Mouse (Mus musculus) forebrain, postnatal 0 days (tissue): ENCODE measurements at regions not wholly inside any gene's neighbourhood (a gene's known extent, or its start where the extent isn't known, plus 50 kb on each side); places are given as distances from the start of the nearest gene placed in this dataset.
A peak's percentile ranks its signal among the peaks of the same experiment; 100 is the strongest.
"Not testable (repeated sequence)": the region's sequence is repeated elsewhere in the genome, so short reads cannot be mapped to it uniquely, and the experiment has no call there.

ENCODE experiments used
- ATAC-seq: fragments of 200-750 bp; cut with Nextera tagmentation; 2 replicates; pipeline ENCODE4 v1.8.0; 2017; ENCODE audit warnings: mild to moderate bottlenecking, moderate library complexity
- DNase-seq: peaks from one replicate; pipeline ENCODE4 v3.0.0-alpha.2; 2015
- H3K27ac ChIP-seq: fragments of 300-500 bp; sonication (generic); 2 replicates; pipeline ENCODE4 v1.5.1; 2014; ENCODE audit warnings: low read depth, mild to moderate bottlenecking, antibody characterized with exemption, low read length, moderate library complexity, mixed read lengths
- H3K27me3 ChIP-seq: fragments of 300-500 bp; sonication (generic); 2 replicates; pipeline ENCODE4 v1.6.1; 2014; ENCODE audit warnings: mild to moderate bottlenecking, low read length, mixed read lengths; ENCODE audit not compliant: insufficient read depth
- H3K36me3 ChIP-seq: fragments of 300-500 bp; sonication (generic); 2 replicates; pipeline ENCODE4 v1.6.1; 2014; ENCODE audit warnings: mild to moderate bottlenecking, moderate library complexity; ENCODE audit not compliant: insufficient read depth
- H3K4me1 ChIP-seq: fragments of 300-500 bp; sonication (generic); 2 replicates; pipeline ENCODE4 v1.6.1; 2014; ENCODE audit warnings: antibody characterized with exemption; ENCODE audit not compliant: insufficient read depth
- H3K4me2 ChIP-seq: fragments of 300-500 bp; sonication (generic); 2 replicates; pipeline ENCODE4 v1.6.1; 2014; ENCODE audit warnings: low read depth, mild to moderate bottlenecking, moderate library complexity
- H3K4me3 ChIP-seq: fragments of 300-500 bp; sonication (generic); 2 replicates; pipeline ENCODE4 v1.5.1; 2014; ENCODE audit warnings: low read depth, low read length, mixed read lengths
- H3K9ac ChIP-seq: fragments of 300-500 bp; sonication (generic); 2 replicates; pipeline ENCODE4 v1.6.1; 2014; ENCODE audit warnings: mild to moderate bottlenecking
- H3K9me3 ChIP-seq: fragments of 300-500 bp; sonication (generic); 2 replicates; pipeline ENCODE4 v1.6.1; 2016; ENCODE audit warnings: low read length
- WGBS: fragments of 180-500 bp; shearing (Covaris S2); extraction: QIAGEN DNeasy Blood & Tissue Kit; methylation state at CpG from one replicate; pipeline ENCODE4 v1.1.7; 2014; 5-methylcytosine and 5-hydroxymethylcytosine counted together

GRCm38 (mm10) chr12:23325756-23326155 lies 454.3 kb downstream of the Gm10330 start:
- not testable (repeated sequence) for H3K9me3 ChIP-seq, H3K36me3 ChIP-seq, H3K4me1 ChIP-seq, ATAC-seq, H3K4me3 ChIP-seq, H3K9ac ChIP-seq, H3K4me2 ChIP-seq, H3K27ac ChIP-seq, DNase-seq, H3K27me3 ChIP-seq
- WGBS: 43% methylated on average over 2 of the region's 2 CpGs

DNA sequence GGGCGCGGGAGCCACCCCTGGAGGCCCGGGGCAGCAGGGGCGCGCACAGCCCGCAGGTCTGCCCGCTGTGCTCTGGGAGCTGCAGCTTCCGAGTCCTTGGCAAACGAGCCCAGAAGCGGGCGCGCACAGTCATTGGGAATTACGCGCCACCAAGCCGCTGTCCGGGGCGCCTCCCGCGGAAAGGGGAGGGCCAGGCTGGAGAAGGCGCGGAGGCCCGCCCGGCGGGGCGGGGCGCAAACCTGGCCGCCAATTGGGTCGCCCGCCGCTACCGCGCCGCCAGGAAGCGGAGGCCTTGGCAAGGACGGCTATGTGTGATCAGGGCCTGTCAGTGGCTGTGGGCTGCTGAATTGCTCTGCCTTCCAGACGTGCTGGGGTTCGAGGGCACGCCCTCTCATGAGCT lies 464.9 kb downstream of the Gm10330 start:
- H3K9me3 ChIP-seq, H3K36me3 ChIP-seq, H3K27ac ChIP-seq, H3K27me3 ChIP-seq, H3K9ac ChIP-seq, H3K4me1 ChIP-seq, H3K4me3 ChIP-seq: not testable (repeated sequence)
- 0 out of 2 replicates have a peak overlapping the region, but pooled peaks have one; percentile 2 for H3K4me2 ChIP-seq
- 6% methylated on average over 21 of the region's 38 CpGs for WGBS
- DNase-seq (peak; percentile 9), ATAC-seq (peak; percentile 66)
